Mouse (Mus musculus) spleen, adult 2 months (tissue): ENCODE results near the gene Wee2. TPM values are rescaled to one million over a fixed set of nuclear protein-coding genes. Genes with fewer than 3 reads are reported as not detected.
A peak's percentile ranks its signal among the peaks of the same experiment; 100 is the strongest.

Source experiments
- DNase-seq, 2 experiments: peaks; one replicate each; pipeline versions ENCODE4 v3.0.0 to v3.0.0-alpha.2; 2012 to 2021; ENCODE audit warnings: low spot score in 2 of 2, low read depth in 1 of 2
- H3K27ac ChIP-seq: fragments of 200-500 bp; 2 replicates; pipeline ENCODE4 v1.5.1; 2012; ENCODE audit warnings: low read length, inconsistent platforms; ENCODE audit not compliant: insufficient read depth
- H3K27me3 ChIP-seq: fragments of 200-500 bp; 2 replicates; pipeline ENCODE4 v1.6.1; 2012; ENCODE audit warnings: mild to moderate bottlenecking, moderate library complexity, low read length, inconsistent platforms; ENCODE audit not compliant: control insufficient read depth, insufficient read depth
- H3K36me3 ChIP-seq: fragments of 200-500 bp; 2 replicates; pipeline ENCODE4 v1.6.1; 2012; ENCODE audit warnings: mild to moderate bottlenecking, low read length, inconsistent platforms; ENCODE audit not compliant: control insufficient read depth, insufficient read depth
- H3K4me1 ChIP-seq: fragments of 200-500 bp; 2 replicates; pipeline ENCODE4 v1.6.1; 2011; ENCODE audit warnings: inconsistent platforms; ENCODE audit not compliant: control insufficient read depth, insufficient read depth, insufficient read length
- H3K4me3 ChIP-seq: fragments of 200-500 bp; 2 replicates; pipeline ENCODE4 v1.5.1; 2011; ENCODE audit warnings: mild to moderate bottlenecking, inconsistent platforms; ENCODE audit not compliant: insufficient read depth, insufficient read length; ENCODE audit errors: extremely low read depth
- CTCF ChIP-seq: fragments of 200-500 bp; IDR thresholded peaks from 2 replicates; pipeline ENCODE4 v1.5.1; 2011; ENCODE audit warnings: mild to moderate bottlenecking, inconsistent platforms; ENCODE audit not compliant: insufficient read depth, insufficient read length, insufficient replicate concordance; ENCODE audit errors: extremely low read depth
- POLR2A ChIP-seq: fragments of 200-500 bp; IDR thresholded peaks from 2 replicates; pipeline ENCODE4 v1.6.1; 2011; ENCODE audit warnings: low read depth, low read length, inconsistent platforms
- WGBS: fragments of 180-500 bp; shearing (Covaris S2); methylation state at CpG from one replicate; pipeline ENCODE4 v1.1.7; 2018; 5-methylcytosine and 5-hydroxymethylcytosine counted together
- polyA plus RNA-seq: library from polyadenylated mRNA; depleted of rRNA; stranded (reverse); fragments of >200 nt; gene quantifications from 2 replicates; pipeline ENCODE4 v1.2.3, GENCODE M21; 2012

Gene Wee2
- polyA plus RNA-seq, 1 experiment: not detected

- no peaks in the 10 kb centered on the region for H3K27me3 ChIP-seq
- peaks cover 8% of the 10 kb centered on the region; the same call in 1 of the 2 replicates for H3K4me1 ChIP-seq
- TF ChIP-seq CTCF (no peak), POLR2A (no peak)
Observed at GRCm38 (mm10) chr6:40428696-40429095, 10.2 kb upstream of the Wee2 start.

GRCm38 (mm10) chr6:40429521-40429931 is 9.4 kb upstream of the Wee2 start:
- Histone ChIP-seq H3K4me1 (peaks cover 10% of the 10 kb centered on the region), H3K36me3 (no peaks in the 10 kb centered on the region), H3K27me3 (no peaks in the 10 kb centered on the region), H3K4me3 (no peak overlapping the region), H3K27ac (no peak overlapping the region)
- WGBS: 89% methylated on average over 4 of the region's 4 CpGs
- no peak for TF ChIP-seq CTCF
- no peak for TF ChIP-seq POLR2A
- no peak for DNase-seq

More at GRCm38 (mm10) chr6:40428696-40429095, 10.2 kb upstream of the Wee2 start:
- DNase-seq: no peak
- Histone ChIP-seq H3K27ac (no peak overlapping the region), H3K4me3 (no peak overlapping the region), H3K36me3 (no peaks in the 10 kb centered on the region)
- 82% methylated on average over 3 of the region's 3 CpGs for WGBS

- 0 out of 2 replicates have a peak, but pooled peaks cover 1% of the 10 kb centered on the region for H3K27me3 ChIP-seq
Observed at GRCm38 (mm10) chr6:40430251-40430650, 8.6 kb upstream of the Wee2 start.

GRCm38 (mm10) chr6:40430878-40431277 is 8.0 kb upstream of the Wee2 start:
- no peak for TF ChIP-seq POLR2A
- no peak for TF ChIP-seq CTCF
- Histone ChIP-seq H3K4me1 (peaks cover 13% of the 10 kb centered on the region), H3K27ac (no peak overlapping the region), H3K36me3 (no peaks in the 10 kb centered on the region), H3K27me3 (0 out of 2 replicates have a peak, but pooled peaks cover 3% of the 10 kb centered on the region), H3K4me3 (no peak overlapping the region)
- no peak for DNase-seq
- WGBS: 64% methylated on average over 3 of the region's 3 CpGs

More at GRCm38 (mm10) chr6:40430251-40430650, 8.6 kb upstream of the Wee2 start:
- peak; percentile 31 to 59 for DNase-seq
- H3K4me1 ChIP-seq: peaks cover 13% of the 10 kb centered on the region
- no peak for TF ChIP-seq POLR2A
- TF ChIP-seq CTCF: no peak
- H3K27ac ChIP-seq: no peak overlapping the region
- no peaks in the 10 kb centered on the region for H3K36me3 ChIP-seq
- WGBS: 42% methylated on average over 3 of the region's 3 CpGs
- no peak overlapping the region for H3K4me3 ChIP-seq

GRCm38 (mm10) chr6:40431356-40431755 is 7.5 kb upstream of the Wee2 start:
- Histone ChIP-seq H3K27ac (no peak overlapping the region), H3K36me3 (no peaks in the 10 kb centered on the region), H3K4me1 (peaks cover 15% of the 10 kb centered on the region), H3K4me3 (no peak overlapping the region), H3K27me3 (0 out of 2 replicates have a peak, but pooled peaks cover 3% of the 10 kb centered on the region)
- no peak for DNase-seq
- 75% methylated on average over 4 of the region's 4 CpGs for WGBS
- no peak for TF ChIP-seq POLR2A

- 0 out of 2 replicates have a peak, but pooled peaks cover 3% of the 10 kb centered on the region for H3K27me3 ChIP-seq
- no peak overlapping the region for H3K27ac ChIP-seq
- peaks cover 15% of the 10 kb centered on the region for H3K4me1 ChIP-seq
- H3K36me3 ChIP-seq: no peaks in the 10 kb centered on the region
- DNase-seq: no peak
- TF ChIP-seq POLR2A (no peak), CTCF (no peak)
- no peak overlapping the region for H3K4me3 ChIP-seq
Observed at GRCm38 (mm10) chr6:40431812-40432211, 7.1 kb upstream of the Wee2 start.

GRCm38 (mm10) chr6:40432346-40433275 is 6.3 kb upstream of the Wee2 start:
- Histone ChIP-seq H3K27me3 (0 out of 2 replicates have a peak, but pooled peaks cover 3% of the 10 kb centered on the region), H3K4me1 (peaks cover 15% of the 10 kb centered on the region), H3K27ac (no peak overlapping the region), H3K4me3 (no peak overlapping the region), H3K36me3 (no peaks in the 10 kb centered on the region)
- DNase-seq: peak in 1 of 2 experiments; percentile 57
- 76% methylated on average over 17 of the region's 17 CpGs for WGBS
- TF ChIP-seq POLR2A: no peak
- no peak for TF ChIP-seq CTCF
